Mouse (Mus musculus): ENCODE data around the gene Ccdc106. TPM values are rescaled to one million over a fixed set of nuclear protein-coding genes. Genes with fewer than 3 reads are reported as not detected.

The Ccdc106 gene
- polyA plus RNA-seq, 1 experiment, result 0.34 TPM

- Histone ChIP-seq H3K79me3 (ENCODE audit: low read depth) (no peaks in the 10 kb centered on the region), H3K36me3 (ENCODE audit: control insufficient read depth, insufficient read depth) (no peaks in the 10 kb centered on the region), H3K4me3 (ENCODE audit: insufficient read depth, poor library complexity, severe bottlenecking) (no peak overlapping the region), H3K79me2 (ENCODE audit: control insufficient read depth, insufficient read depth) (no peaks in the 10 kb centered on the region), H3K27me3 (ENCODE audit: control insufficient read depth, insufficient read depth, insufficient read length) (no peaks in the 10 kb centered on the region), H3ac (ENCODE audit: control insufficient read depth, insufficient read length, low read depth) (no peak overlapping the region)
- TF ChIP-seq CEBPB (IDR thresholded peaks at IDR 0.05; ENCODE audit: low read depth) (no peak), MYOG (IDR thresholded peaks at IDR 0.05; ENCODE audit: control insufficient read depth, extremely low read depth, insufficient read length) (no peak), CTCF (IDR thresholded peaks at IDR 0.05; ENCODE audit: control insufficient read depth, insufficient read depth, insufficient read length) (no peak)
Observed at GRCm38 (mm10) chr7:5047313-5047712, 27.0 kb downstream of the Ccdc106 start.

GRCm38 (mm10) chr7:5051193-5052192 is 31.1 kb downstream of the Ccdc106 start, which contains the start of gene Zfp580:
TSS of gene Zfp580 (plus strand) at chr7:5051538.
- H3K79me3 ChIP-seq (ENCODE audit: low read depth), result no peaks in the 10 kb centered on the region
- no peaks in the 10 kb centered on the region for H3K36me3 ChIP-seq (ENCODE audit: control insufficient read depth, insufficient read depth)
- TF ChIP-seq MYOG (IDR thresholded peaks at IDR 0.05; ENCODE audit: control insufficient read depth, extremely low read depth, insufficient read length), result no peak
- TF ChIP-seq MAX (IDR thresholded peaks at IDR 0.05), result peak; percentile 35
- H3K4me3 ChIP-seq (ENCODE audit: insufficient read depth, poor library complexity, severe bottlenecking), result peak within 1 kb of the TSS; percentile 38
- H3K27me3 ChIP-seq (ENCODE audit: control insufficient read depth, insufficient read depth, insufficient read length), result peaks cover 4% of the 10 kb centered on the region
- peak within 1 kb of the TSS; percentile 75 for H3ac ChIP-seq (ENCODE audit: control insufficient read depth, insufficient read length, low read depth)
- no peaks in the 10 kb centered on the region for H3K79me2 ChIP-seq (ENCODE audit: control insufficient read depth, insufficient read depth)

- H3K27me3 ChIP-seq (ENCODE audit: control insufficient read depth, insufficient read depth, insufficient read length), result peaks cover 11% of the 10 kb centered on the region
Observed at GRCm38 (mm10) chr7:5052438-5052837, 32.1 kb downstream of the Ccdc106 start.

GRCm38 (mm10) chr7:5052931-5053343 is 32.6 kb downstream of the Ccdc106 start:
- H3ac ChIP-seq (ENCODE audit: control insufficient read depth, insufficient read length, low read depth), result no peak overlapping the region
- peaks cover 11% of the 10 kb centered on the region for H3K27me3 ChIP-seq (ENCODE audit: control insufficient read depth, insufficient read depth, insufficient read length)
- TF ChIP-seq FOSL1 (IDR thresholded peaks at IDR 0.05; ENCODE audit: insufficient read depth, low read length, poor library complexity, severe bottlenecking), result no peak
- no peak for TF ChIP-seq MAX (IDR thresholded peaks at IDR 0.05)
- no peak for TF ChIP-seq MYOG (IDR thresholded peaks at IDR 0.05; ENCODE audit: control insufficient read depth, extremely low read depth, insufficient read length)

More at GRCm38 (mm10) chr7:5052438-5052837, 32.1 kb downstream of the Ccdc106 start:
- no peaks in the 10 kb centered on the region for H3K79me2 ChIP-seq (ENCODE audit: control insufficient read depth, insufficient read depth)
- H3ac ChIP-seq (ENCODE audit: control insufficient read depth, insufficient read length, low read depth), result no peak overlapping the region
- no peaks in the 10 kb centered on the region for H3K79me3 ChIP-seq (ENCODE audit: low read depth)
- TF ChIP-seq MYOD1 (IDR thresholded peaks at IDR 0.05; ENCODE audit: control insufficient read depth, insufficient read length, low read depth) (no peak), CTCF (IDR thresholded peaks at IDR 0.05; ENCODE audit: control insufficient read depth, insufficient read depth, insufficient read length) (no peak), CEBPB (IDR thresholded peaks at IDR 0.05; ENCODE audit: low read depth) (no peak), FOSL1 (IDR thresholded peaks at IDR 0.05; ENCODE audit: insufficient read depth, low read length, poor library complexity, severe bottlenecking) (no peak), USF1 (IDR thresholded peaks at IDR 0.05; ENCODE audit: low read depth) (no peak)
- H3K4me3 ChIP-seq (ENCODE audit: insufficient read depth, poor library complexity, severe bottlenecking), result no peak overlapping the region
- no peaks in the 10 kb centered on the region for H3K36me3 ChIP-seq (ENCODE audit: control insufficient read depth, insufficient read depth)

GRCm38 (mm10) chr7:5053456-5054179 is 33.3 kb downstream of the Ccdc106 start:
- H3K27me3 ChIP-seq (ENCODE audit: control insufficient read depth, insufficient read depth, insufficient read length), result peaks cover 11% of the 10 kb centered on the region
- H3K79me2 ChIP-seq (ENCODE audit: control insufficient read depth, insufficient read depth), result no peaks in the 10 kb centered on the region
- H3K79me3 ChIP-seq (ENCODE audit: low read depth), result no peaks in the 10 kb centered on the region
- no peak overlapping the region for H3K4me3 ChIP-seq (ENCODE audit: insufficient read depth, poor library complexity, severe bottlenecking)
- no peaks in the 10 kb centered on the region for H3K36me3 ChIP-seq (ENCODE audit: control insufficient read depth, insufficient read depth)
- H3ac ChIP-seq (ENCODE audit: control insufficient read depth, insufficient read length, low read depth), result no peak overlapping the region
- no peak for TF ChIP-seq FOSL1 (IDR thresholded peaks at IDR 0.05; ENCODE audit: insufficient read depth, low read length, poor library complexity, severe bottlenecking)
- TF ChIP-seq CEBPB (IDR thresholded peaks at IDR 0.05; ENCODE audit: low read depth), result no peak
- TF ChIP-seq CTCF (IDR thresholded peaks at IDR 0.05; ENCODE audit: control insufficient read depth, insufficient read depth, insufficient read length), result no peak
- no peak for TF ChIP-seq USF1 (IDR thresholded peaks at IDR 0.05; ENCODE audit: low read depth)
- no peak for TF ChIP-seq MYOG (IDR thresholded peaks at IDR 0.05; ENCODE audit: control insufficient read depth, extremely low read depth, insufficient read length)
- no peak for TF ChIP-seq MYOD1 (IDR thresholded peaks at IDR 0.05; ENCODE audit: control insufficient read depth, insufficient read length, low read depth)
- no peak for TF ChIP-seq MAX (IDR thresholded peaks at IDR 0.05)

More at GRCm38 (mm10) chr7:5052931-5053343, 32.6 kb downstream of the Ccdc106 start:
- Histone ChIP-seq H3K79me2 (ENCODE audit: control insufficient read depth, insufficient read depth) (no peaks in the 10 kb centered on the region), H3K36me3 (ENCODE audit: control insufficient read depth, insufficient read depth) (no peaks in the 10 kb centered on the region), H3K4me3 (ENCODE audit: insufficient read depth, poor library complexity, severe bottlenecking) (no peak overlapping the region), H3K79me3 (ENCODE audit: low read depth) (no peaks in the 10 kb centered on the region)
